Mouse (Mus musculus) MEL (cell line): ENCODE data around the gene Gm37240.

Experiments used
- CHD2 ChIP-seq: IDR thresholded peaks from 2 replicates; pipeline ENCODE4 v1.6.1; 2011; ENCODE audit warnings: low read length, improper control_type of control experiment
- CTCF ChIP-seq, 3 experiments: IDR thresholded peaks in 2 of 3; conservative IDR thresholded peaks in 1 of 3; 2 replicates each; pipeline ENCODE4 v1.5.1; 2011 to 2012; ENCODE audit warnings: low read length in 3 of 3, low read depth in 2 of 3, mild to moderate bottlenecking in 2 of 3, improper control_type of control experiment in 1 of 3, inconsistent platforms in 1 of 3, mixed read lengths in 1 of 3, moderate library complexity in 1 of 3; ENCODE audit not compliant: control insufficient read depth in 1 of 3, insufficient read depth in 1 of 3, poor library complexity in 1 of 3, severe bottlenecking in 1 of 3
- E2F4 ChIP-seq: IDR thresholded peaks from 2 replicates; pipeline ENCODE4 v1.6.1; 2011; ENCODE audit warnings: low read depth, low read length, improper control_type of control experiment, borderline replicate concordance
- MAX ChIP-seq: IDR thresholded peaks from 2 replicates; pipeline ENCODE4 v1.6.1; 2011; ENCODE audit warnings: low read length, improper control_type of control experiment
- UBTF ChIP-seq: IDR thresholded peaks from 2 replicates; pipeline ENCODE4 v1.6.1; 2012; ENCODE audit warnings: low read depth, mild to moderate bottlenecking, inconsistent platforms, low read length, improper control_type of control experiment, moderate library complexity, borderline replicate concordance; ENCODE audit not compliant: insufficient read depth

DNA sequence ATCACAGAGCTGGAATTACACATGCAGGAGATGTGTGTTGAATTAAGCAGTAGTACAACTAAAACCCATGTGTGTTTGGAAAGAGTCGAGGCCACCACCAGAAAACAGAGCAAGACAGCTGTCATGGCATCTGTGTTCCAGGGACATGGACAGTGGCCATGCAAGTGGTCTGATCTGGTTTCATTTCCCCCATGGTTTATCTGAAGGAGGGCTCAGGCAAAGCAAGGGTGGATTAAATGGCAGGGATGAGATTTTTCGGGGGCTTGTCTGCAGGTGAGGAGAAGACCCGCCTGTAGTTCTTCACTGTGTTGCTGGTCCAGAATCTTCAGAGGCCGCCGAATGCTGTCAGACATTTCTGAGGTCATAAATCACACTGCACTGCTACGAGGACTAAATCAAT is 539.3 kb downstream of the Gm37240 start:
- TF ChIP-seq UBTF (no peak), CTCF (IDR thresholded peaks at IDR 0.05 in 2 of 3, conservative IDR thresholded peaks at IDR 0.05 in 1 of 3; ENCODE audit: control insufficient read depth in 1 of 3, insufficient read depth in 1 of 3, low read depth in 2 of 3, low read length in 3 of 3, poor library complexity in 1 of 3, severe bottlenecking in 1 of 3) (no peak), CHD2 (no peak), MAX (no peak), E2F4 (no peak)
